Mouse (Mus musculus) R1 (cell line): ENCODE results near the gene Tpbg.
"Not testable (repeated sequence)": the region's sequence is repeated elsewhere in the genome, so short reads cannot be mapped to it uniquely, and the experiment has no call there.

Experiments used
- DNase-seq: peaks from one replicate; pipeline ENCODE4 v3.0.0-alpha.2; 2018; ENCODE audit warnings: low read depth, low spot score

Gene Tpbg

DNA sequence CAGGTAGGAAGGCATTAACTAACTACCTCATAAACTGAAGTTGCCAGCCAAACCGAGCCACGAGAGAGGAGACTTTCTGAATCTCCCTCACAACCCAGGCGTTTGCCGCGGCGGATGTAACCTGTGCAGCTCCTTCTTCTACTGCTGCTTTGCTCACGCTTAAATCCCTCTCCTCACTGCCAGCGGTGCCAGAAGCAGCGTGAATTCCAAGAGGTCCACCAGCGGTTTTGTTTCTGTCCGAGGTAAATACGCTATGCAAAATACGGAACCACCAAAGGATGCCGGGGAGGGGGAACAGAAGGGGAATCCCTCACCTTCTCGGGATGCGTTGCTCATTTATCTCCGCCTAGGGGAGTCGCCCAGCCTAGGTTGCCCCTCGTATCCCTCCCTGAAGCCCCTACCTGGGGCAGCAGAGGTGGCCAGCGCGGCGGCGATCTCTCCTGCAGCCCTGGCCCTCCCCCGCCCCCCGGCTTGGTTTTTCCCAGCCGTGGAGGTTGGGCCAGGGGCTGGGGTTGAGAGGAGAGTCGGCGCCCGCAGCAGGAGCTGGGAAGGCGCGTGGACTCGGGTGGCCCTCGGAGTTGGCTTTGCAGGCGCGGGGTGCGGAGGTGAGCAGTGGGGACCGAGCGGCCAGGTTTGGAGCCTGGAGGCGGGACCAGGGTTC, at the start of gene Tpbg:
TSS of gene Tpbg (plus strand) at position 30 of the 661 bp plus-strand sequence.
- DNase-seq: peak; percentile 89

DNA sequence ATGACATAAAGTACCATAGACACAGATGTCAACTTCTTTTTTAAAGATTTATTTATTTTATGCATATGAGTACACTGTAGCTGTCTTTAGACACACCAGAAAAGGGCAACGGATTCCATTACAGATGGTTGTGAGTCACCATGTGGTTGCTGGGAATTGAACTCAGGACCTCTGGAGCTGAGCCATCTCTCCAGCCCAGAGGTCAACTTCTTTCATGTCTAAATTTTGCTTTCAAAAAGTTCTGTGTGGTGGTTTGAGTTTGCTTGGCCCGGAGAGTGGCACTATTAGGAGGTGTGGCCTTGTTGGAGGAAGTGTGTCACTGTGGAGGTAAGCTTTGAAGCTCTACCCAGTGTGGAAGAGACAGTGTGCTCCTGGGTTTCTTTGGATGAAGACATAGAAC, 40.2 kb upstream of the Tpbg start:
- DNase-seq: not testable (repeated sequence)

DNA sequence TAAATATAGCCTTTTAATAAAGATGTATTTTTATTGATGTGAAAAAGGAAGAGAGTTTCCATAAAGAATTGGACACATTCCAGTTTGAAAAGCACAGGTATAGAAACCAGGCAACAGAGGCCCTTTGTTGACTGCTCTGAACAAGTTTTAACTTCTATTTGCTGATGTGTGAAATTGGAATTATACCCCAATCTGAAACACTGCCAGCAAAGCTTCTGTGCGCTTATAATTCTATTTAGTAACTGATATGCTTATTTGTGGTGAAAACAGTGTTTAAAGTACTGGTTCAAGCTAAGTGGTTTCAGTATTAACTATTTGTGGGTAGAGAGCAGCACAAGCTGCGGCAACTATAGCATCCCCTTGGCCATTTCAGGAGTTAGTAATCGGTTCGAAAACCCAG, 39.6 kb upstream of the Tpbg start:
- no peak for DNase-seq

DNA sequence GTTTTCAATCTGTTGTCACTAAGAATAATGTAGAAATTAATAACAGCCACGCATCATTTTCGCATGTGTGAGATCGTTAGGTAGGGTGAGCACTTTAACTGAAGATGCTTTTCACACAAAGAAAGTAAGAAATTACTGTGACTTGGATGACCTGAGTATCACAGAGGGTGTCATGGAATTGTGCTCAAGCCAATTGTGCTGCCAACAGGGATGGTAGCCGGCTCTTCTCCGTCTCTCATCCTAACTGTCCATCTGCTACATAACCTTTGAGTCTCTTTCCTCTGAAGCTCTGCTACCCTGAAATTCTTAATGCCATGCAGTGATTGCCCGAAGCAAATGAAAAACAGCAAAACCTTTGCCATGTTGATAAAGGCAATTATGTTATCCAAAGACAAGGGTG, 35.8 kb upstream of the Tpbg start:
- no peak for DNase-seq

DNA sequence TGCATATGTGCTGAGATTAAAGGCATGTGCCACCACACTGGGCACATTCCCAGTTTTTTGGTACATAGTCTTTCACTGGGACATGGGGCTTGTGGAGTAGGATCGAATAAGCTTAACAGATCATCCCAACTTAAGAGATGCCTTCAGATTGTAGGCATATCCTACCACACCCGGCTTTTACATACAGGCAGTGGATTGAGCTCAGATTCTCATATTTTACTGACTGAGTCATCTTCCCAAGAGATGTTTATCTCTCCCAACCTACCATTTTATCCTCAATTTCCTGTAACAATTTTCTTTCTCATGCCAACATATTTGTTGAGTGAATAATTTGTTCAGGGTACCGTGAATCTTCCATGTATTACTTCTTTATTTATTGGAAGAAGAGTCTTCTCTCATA, 32.9 kb upstream of the Tpbg start:
- no peak for DNase-seq

DNA sequence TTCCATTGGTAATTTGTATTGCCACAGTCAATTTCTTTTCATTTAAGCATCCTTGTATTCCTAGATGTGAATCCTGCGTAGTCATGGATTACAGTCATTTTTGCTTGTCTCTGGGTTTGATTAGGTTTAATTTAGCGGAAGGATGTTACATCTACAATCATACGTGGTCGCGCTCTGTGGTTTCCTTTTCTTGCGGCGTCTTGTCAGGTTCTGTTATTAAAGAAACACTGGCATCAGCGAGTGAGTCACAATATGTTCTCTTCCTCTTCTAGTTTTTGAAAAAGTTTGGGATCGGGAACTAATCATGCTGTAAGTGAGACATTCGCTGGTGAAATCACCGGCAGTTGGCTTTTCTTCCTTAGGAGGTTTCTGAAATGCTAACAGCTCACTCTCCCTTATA, 21.4 kb upstream of the Tpbg start:
- no peak for DNase-seq

DNA sequence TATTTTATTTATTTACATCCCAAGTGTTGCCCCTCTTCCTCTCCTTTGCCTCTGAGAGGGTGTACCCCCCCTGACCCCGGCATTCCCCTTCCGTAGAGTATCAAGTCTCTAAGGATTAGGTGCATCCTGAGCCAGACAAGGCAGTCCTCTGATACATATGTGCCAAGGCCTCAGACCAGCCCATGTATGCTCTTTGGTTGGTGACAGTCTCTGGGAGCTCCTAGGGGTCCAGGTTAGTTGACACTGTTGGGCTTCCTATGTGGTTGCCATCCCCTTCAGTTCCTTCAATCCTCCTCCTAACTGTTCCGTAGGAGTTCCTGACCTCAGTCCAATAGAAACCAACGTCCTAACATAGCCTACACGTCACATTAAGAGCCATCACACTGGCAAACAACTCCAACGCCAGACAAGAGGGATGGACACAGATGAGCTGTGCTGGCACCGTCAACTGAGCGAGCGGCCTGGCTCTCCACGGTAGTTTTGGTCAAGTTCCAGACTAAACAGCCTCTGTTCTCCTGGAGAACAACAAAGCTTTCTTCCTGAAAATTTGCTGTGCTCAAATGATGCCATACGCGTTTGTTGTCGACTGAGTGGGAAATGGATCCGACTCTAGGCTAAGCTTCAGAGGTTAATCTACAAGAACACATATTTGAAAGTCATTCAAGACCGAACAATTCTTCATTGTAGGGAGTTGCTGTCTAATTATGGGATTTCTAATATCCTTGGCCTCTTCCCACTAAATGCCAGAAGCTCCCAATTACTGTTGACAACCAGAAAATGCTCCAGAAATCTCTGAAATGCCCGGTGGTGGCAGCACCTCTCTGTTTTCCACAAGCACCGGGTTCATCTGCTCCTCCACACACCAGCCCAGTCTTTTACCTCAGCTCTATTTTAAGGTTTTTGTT, 6.4 kb upstream of the Tpbg start:
- DNase-seq: no peak

DNA sequence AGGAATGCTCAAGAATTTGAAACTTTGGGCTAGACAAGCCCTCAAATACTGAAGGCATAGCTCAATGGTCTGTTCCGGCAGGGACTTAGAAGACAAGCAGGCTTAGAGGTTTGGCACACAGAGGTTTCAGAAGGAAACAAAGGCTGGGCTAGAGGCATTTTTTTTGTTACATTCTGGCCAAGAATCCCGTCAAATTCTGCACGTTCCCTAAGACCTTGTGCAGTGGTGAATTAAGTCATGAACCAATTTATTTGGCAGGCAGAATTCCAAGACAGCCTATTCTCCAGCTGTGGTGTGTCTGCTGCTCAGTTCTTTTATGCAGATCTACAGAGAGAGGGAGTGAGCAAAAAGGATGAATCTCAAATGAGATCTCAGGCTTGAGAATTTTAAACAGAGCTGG, 2.6 kb upstream of the Tpbg start:
- no peak for DNase-seq

DNA sequence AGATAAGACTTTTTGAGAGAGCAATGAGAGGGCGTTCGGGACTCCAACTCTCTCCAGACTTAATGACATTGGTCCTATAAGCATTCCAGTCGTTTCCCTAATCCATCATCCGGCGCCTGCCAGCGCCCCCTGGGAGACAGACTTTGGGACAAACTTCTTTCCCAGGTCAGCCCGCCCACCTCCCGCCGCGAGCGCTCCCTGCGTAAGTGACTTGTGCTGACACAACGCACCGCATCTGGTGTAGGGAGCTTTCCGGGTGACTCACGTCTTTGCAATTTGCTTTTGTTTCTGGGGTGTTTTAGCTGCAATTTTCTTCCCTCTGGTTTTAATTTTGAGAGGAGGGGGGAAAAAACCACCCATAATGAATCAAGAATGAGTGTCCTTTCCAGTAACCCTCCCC, 289 bp upstream of the Tpbg start:
- peak; percentile 80 for DNase-seq

DNA sequence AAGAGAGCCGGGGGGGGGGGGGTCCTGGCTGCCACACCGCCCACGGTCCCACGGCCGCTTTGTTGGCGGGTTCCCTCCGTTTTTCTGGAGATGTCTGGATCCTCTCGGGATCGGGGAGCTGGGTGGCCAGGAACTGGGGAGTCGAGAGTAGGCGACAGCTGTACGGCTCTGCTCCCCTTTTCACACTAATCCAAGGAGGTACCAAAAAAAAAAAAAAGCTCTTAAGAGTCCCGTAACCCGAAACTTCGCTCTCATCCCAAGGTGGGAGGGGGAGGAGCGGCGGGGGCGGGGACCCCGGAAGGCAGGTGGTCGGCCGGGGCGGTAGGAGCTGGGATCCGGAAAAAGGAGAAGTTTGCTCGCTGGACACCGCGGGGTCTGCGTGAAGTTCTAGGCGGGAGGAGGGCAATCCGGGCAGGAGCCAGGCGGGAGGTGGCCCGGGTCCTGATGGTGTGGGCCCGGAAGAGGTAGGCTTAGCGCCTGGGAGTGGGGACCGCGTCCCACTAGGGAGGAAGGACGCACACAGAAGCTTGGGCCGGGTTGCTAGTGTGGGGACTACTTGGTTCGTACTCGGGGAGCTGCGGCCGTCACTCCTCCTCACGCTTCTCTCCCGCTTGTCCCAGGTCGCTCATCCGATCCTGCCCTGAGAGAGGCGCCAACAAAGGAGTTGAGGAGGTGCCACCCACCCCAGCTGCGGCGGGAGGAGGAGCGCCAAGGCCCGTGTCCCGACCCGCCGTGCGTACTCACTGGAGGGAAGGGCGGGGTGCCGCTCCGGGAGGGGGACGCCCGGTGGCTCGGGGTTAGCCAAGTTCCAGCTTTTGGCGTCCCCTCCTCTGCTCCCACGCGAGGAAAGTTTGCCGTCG, 1.1 kb downstream of the Tpbg start:
- DNase-seq: peak; percentile 77

DNA sequence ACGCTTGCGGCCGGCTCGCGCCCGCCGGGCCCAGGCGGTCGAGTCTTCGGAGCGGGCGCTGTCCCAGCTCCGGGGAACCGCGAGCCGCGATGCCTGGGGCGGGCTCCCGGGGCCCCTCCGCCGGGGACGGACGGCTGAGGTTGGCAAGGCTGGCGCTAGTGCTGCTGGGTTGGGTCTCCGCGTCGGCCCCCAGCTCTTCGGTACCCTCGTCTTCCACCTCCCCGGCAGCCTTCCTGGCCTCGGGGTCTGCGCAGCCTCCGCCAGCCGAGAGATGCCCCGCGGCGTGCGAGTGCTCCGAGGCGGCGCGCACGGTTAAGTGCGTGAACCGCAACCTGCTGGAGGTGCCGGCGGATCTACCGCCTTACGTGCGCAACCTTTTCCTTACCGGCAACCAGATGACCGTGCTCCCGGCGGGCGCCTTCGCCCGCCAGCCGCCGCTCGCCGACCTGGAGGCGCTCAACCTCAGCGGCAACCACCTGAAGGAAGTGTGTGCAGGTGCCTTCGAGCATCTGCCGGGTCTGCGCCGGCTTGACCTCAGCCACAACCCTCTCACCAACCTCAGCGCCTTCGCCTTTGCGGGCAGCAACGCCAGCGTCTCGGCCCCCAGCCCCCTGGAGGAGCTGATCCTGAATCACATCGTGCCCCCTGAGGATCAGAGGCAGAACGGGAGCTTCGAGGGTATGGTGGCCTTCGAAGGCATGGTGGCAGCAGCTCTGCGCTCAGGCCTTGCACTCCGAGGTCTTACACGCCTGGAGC, 1.9 kb downstream of the Tpbg start:
- peak; percentile 49 for DNase-seq

DNA sequence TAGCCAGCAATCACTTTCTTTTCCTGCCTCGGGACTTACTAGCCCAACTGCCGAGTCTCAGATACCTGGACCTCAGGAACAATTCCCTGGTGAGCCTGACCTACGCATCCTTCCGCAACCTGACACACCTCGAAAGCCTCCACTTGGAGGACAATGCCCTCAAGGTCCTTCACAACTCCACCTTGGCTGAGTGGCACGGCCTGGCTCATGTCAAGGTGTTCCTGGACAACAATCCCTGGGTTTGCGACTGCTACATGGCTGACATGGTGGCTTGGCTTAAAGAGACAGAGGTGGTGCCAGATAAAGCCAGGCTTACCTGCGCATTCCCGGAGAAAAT, 2.4 kb downstream of the Tpbg start:
- no peak for DNase-seq

DNA sequence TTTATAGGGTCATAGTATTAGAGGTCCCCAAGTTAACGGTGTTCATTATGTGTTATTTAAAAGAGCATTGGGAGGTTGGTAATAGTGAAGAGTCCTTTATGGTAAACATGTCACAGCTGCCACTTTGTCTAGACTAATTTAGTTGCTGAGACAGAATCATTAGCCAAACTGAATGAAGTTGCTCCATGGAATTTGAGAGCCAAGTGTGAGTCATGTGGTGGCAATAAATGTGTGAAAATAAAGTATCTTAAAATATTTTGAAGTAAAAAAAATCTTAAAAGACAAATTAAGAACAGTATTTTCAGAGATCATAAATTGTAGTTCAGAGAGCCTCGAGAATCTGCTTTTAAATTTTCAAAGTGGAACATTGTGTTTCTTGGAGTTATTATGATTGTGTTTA, 4.0 kb downstream of the Tpbg start:
- DNase-seq: no peak

DNA sequence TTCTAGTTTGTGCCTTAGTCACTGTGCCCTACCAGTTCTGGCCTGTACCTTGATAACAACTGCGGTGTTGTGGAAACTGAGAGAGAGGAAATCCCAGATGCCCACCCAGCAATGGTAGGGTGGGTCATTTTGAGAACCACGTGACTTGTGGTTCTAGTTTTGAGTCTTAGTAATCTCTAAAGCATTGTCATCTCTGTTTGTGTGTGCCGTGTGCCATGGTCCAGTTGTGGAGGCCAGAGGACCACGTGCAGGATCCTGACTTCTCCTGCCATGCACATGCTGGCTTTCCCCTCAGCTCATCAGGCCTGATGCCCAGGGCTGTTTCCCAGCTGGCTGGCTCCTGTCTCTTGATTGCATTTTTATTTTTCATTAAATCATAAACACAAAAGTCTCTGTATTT, 12.6 kb downstream of the Tpbg start:
- DNase-seq: no peak

DNA sequence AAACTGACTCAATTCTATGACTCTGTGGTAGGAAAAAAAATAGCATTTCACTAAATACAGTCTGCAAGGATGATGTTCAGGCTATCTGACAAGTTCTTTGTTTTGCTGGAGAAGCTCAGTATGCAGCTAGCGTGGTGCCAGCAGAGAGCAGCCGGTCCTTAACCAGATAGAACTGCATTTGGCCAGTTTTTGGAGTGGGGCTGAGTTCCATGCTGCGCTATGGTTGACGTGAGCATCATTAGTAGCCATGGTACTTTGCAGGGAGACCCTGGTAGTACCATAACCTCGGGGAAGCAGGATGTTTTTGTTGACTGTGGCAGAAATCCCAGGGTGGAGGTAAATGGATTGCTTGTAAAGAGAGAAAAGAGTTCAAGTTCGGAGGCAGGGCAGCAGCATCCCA, 14.3 kb downstream of the Tpbg start:
- DNase-seq: peak; percentile 55

DNA sequence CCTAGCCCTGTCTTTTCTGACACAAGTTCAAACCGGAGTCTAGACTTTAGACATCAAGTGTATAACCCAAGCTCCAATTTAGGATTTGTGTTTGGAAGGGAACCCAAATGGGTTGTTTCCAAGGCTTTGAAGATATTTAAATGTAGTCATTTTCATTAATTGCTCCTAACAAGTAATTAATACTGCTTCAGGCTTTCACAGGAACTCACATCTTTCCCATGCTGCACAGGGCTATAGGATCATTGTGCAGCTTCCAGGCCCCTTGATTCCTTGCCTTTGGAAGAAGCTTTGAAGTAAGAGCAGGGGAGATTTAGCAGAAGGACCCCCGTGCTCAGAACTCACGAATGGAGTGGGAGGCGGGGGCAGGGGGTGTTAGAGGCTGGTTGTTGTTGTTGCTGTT, 18.9 kb downstream of the Tpbg start:
- DNase-seq: no peak

DNA sequence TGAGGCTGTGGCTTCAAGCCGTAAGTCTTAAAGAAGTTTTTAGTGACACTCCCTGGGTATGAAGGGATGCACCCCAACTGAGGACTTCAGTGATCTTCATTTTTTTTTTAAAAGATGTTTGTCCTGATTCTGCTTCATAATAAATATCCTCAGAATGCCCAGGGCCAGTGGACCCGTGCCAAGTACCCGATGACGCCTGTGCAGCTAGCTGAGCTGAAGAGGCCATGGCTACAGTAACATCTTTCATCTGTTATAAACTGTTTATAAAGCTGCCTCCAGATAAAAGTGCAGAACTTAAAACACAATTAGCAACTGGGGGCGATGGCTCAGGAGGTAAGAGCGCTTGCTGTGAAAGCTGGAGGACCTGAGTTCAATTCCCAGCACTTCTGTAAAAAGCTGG, 20.4 kb downstream of the Tpbg start:
- no peak for DNase-seq

DNA sequence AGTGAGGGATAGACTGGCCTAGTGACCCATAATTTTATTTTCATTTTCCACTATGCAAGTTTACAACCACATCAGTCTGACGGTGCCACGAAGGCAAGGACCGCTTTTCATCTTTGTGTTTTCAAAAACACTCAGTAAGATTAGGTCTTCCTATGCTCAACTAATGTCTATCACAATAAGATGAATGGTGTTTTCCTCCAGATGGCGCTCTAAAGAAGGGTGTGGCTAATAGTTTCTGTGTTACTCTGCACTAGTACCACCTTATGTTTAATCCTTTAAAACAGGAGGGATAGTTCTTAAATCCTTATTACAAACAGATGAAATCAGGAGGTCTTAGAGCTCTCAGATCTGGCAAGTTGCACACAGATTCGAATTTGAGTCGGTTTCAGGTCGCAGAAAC, 30.7 kb downstream of the Tpbg start:
- DNase-seq: peak; percentile 20

DNA sequence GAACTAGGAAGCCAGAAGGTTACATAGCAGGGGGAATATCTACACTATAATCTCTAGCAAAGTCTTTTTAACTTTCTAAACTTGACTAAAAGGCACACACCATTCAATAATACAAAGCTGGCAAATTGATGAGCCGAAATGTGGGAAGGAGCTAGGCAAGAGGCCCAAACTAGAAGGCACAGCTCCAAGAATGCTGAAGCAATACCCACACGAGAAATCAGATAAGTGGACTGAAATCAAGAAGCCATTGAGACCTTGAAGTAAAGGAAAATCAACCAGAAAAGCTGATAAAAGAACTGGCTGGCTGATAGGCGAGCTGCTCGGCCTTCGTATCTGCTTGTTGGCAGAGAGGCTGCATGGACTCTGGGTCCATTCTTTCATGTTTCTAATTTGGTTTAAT, 51.5 kb downstream of the Tpbg start:
- DNase-seq: no peak
